Mouse (Mus musculus) cerebellum, postnatal 14 days (tissue): ENCODE data around the gene Sox6.

Experiments used
- DNase-seq, 2 experiments: peaks; one replicate each; pipeline ENCODE4 v3.0.0; 2021; ENCODE audit warnings: mixed read lengths in 2 of 2

The Sox6 gene

DNA sequence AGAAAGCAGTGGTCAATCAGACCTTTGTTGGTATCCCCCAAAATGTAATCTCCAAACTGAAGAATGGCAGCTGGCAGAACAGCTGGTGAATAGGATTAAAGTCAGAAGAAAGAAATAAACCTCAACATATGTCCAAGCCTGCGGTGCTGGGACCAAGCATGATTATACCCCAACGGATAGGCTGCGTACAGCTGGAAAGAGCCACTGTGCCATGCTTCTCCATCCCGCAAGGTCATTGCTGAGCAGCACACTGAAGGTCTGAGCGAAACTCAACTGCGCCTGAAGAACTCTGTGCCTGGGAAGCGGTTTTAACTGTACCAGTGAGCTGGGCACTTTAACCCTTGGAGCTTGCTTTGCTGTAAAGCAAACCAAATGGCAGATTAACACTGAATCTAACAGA lies 291.1 kb downstream of the Sox6 start:
- DNase-seq: no peak

DNA sequence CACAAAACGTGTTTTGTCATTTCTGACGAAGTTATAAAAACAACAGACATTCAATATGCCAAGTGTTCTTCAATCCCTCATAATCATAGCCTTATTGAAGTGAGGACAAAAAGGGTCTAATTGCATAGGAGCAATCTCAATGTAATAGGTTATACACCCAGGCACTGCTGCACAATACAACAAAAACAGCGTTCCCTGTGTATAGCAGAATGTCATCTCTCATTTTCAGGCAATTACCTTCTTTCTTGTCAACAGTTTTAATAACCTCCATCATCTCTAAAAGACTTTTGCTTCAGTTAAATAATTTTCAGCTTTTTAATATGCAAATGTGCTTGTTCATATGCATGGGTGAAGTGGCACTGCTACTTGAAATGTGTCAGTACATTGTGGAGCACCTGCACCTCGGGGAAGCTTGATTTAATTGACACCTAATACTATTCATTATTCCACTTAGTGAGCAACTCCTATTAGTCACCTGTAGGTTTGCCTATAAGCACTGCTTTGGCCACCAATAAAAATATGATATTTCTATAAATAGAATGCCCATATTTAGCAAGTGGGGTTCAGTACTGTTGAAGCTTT lies 292.8 kb downstream of the Sox6 start:
- no peak for DNase-seq

DNA sequence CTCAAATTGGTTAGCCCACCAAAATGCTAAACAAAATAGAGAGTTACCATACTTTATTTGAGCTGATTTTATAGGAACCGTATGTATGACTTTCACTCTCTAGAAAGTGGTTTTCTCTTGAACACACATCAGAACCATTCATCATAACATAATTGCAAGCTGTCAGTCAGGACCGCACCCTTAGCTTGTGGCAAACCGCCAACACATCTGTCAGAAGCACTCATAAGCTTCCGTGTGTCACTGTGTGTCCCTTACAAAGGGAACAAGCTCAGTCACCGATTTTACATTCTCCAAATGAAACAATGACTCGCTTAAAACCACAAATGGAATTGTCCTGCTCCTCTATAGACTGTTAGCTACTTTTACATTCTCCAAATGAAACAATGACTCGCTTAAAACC lies 304.5 kb downstream of the Sox6 start:
- DNase-seq: no peak

DNA sequence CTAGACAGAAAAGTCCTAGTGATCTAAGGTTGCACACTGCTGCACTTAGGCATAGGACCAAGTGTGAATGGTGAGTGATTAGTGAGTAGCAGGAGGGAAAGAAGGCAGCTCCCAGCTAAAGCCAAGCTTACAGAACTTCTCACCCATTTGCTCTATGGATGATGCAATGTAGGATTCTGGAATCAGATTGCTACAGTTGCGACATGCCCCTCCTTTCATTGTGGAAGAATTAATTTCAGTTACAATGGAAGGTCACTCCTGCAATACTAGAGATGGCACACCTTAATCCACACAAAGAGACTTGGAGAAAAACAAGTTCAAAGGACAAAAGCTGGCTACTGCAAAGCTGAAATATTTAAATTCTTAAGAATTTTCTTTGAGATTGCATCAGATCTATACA lies 305.8 kb downstream of the Sox6 start:
- DNase-seq: no peak

DNA sequence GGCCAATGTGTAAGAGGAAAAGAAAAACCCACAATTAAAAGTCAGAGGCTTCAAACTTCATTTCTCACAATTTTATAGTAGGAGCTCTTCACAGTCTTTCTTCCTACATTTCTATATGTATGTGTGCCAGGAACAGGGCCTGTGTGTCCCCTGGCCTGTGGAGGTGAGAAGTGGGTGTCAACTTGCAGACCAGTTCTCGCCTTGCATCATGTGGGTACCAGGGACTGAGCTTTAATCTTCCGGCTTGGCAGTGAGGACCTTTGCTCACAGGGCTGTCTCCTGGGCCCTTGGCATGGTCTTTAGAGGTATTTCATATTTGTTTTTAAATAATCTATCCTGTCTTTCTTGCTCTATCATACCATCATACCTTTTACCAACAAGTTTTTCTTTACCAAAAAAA lies 311.8 kb downstream of the Sox6 start:
- DNase-seq: no peak

DNA sequence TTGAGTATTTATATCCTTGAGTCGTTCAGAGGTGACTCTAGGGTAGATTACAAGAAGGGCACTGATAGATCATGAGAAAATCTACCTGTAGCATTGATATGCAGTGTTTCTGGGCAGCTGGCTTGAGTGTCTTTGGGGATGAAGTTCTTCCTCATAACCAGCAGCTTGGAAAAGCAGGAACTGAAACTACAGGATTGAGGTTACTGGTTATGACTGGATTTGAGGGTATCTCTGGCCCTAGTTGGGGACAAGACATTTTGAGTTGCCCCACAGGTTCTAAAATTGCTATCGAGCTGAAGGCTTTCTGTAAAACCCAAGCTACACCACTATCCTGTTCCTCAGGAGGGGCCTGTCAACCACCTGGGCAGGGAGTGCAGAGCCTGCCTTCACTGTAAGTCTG lies 314.2 kb downstream of the Sox6 start:
- DNase-seq: no peak

DNA sequence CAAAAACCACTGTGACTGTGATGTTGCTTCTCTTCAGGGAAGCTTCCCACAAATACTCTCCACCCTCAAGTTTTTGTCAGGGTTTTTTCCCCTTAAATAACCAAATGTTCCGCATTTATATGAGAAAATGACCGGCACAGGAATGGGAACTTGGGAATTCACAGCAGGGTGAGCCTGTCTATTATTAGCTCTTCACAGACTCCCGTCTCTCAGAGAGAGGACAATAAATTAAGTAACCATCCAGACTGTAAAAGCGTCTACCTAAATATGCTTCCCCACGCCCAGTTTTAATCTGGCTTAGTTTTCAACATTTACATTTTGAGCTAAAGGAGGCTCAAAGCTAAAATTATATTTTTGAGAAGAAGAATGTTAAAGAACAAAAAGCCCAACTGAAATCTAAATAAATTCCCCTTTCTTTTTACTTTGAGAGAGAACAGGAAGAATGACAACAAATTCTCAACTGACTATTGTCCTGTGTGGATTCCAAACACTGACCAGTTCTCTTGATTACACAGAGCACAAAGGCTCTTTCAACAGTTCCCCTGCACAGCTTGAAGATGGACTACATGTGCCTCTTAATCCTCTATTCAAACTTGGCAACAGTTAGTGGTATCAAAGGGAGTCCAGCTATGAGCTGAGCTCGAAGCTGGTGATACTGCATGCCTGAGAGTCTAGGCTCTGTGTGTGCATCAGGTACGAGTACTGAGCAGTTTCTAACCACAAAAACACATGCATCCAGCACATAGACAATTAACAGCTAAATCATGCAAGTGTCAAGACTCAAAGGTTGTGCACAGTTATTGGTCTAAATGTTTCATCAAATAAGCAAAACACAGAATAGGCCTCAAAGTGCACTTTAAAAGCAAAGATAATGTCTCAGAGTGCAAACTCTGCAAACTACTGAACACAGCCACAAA lies 316.7 kb downstream of the Sox6 start:
- peak in 1 of 2 experiments; percentile 5 for DNase-seq

DNA sequence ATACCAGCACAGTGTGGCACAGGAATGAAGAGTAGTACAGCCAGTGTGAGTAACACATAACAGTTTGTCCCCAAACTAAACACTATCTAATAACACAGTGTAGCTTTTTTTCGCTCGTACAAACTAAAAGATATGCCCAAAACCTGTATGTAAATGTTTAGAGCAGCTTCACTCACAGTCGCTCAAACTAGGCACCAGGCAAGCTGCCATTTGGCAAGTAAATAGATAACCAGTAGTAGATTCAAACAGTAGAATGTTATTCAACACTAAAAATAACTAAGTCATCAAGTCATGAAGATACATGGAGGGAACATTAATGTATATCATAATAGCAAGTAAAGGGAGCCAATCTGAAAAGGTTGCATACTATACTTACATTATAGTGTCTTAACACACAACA lies 318.8 kb downstream of the Sox6 start:
- DNase-seq: no peak

DNA sequence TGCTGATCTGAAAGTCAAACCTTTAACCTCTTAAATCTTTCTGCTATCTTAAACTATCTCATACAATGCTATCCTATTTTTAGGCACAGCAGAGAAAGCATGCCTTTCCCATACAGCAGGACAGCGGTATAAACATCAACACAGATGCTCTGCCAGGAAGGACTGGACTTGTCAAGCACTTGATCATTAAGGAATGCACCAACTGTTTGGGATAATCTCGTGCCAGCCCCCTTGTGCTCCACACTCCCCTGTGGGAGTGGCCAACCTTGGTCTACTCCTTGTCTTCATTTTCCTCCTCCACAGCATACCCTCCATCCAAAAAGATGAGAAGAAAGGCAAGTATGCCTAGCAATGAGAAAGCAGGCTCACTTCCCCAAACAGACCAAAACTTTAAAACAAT lies 332.5 kb downstream of the Sox6 start:
- DNase-seq: no peak

DNA sequence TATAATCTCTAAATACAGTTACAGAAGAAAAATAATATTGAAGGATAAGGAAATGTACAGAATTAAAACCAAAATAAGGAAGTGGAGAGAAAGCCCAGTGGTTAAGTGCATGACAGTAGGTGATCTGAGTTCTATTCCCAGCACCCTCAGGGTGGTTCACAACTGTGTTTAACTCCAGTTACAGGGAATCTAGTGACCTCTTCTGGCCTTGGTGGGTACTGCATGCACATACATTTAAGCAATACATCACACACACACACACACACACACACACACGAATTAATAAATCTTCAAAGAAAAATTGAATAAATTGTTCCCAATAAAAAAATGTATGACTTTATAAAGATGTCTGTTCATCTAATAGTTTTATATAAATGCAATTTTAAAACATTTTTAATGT lies 340.5 kb downstream of the Sox6 start:
- DNase-seq: peak in 1 of 2 experiments; percentile 9

DNA sequence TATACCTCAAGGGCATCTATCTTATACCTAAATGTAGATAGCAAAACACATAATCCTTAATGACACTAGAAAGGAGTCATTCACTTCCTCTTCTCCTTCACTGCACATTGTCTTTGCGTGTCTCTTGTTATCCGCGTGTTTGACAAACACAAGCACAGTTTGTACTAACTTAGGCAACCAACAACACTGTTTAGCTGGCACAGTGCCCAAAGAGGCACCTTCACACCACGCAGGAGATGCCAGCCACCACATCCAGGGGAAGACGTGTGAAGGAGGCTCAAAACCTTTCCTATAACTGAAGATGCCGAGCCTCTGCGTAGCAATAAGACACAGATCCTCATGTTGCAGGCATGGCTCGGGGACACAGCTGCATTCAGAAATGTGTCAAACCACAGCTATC lies 345.4 kb downstream of the Sox6 start:
- peak in 1 of 2 experiments; percentile 7 for DNase-seq

DNA sequence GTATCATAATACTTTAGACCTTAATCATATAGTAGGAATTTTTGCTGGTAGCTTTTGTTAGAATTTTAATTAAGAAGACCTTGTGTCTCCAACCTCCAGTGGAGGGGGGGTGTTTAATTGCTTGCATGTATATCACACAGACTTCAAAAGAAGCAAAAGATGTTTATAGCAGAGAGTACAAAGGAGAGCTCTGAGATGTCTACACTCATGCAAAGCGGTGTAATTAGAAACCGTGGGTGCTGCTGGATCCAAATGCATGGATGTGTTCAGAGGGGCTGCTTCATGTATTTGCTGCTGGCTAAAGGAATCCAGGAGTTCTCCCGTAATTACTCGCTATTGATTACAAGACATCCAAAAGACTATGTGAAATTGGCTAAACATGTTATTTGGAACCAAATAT lies 347.5 kb downstream of the Sox6 start:
- DNase-seq: no peak

DNA sequence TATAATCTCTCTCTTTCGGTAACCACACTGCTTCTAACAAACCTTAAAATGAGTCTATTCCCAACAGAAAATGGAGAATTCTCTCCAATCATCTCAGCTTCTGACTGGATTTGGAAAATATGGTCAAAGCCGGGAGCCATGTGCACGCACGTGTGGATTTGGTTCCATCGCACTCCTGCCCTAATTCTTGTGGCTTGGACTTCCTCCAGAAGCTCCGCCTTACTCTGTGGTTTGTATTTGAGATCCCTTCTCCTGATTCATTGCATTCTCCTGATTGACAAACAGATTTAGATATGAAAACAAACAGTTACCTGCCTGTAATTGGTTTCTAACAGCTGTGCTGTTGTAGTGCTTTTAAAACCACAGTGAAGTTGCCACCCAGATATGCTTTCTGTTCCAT lies 351.9 kb downstream of the Sox6 start:
- DNase-seq: no peak

DNA sequence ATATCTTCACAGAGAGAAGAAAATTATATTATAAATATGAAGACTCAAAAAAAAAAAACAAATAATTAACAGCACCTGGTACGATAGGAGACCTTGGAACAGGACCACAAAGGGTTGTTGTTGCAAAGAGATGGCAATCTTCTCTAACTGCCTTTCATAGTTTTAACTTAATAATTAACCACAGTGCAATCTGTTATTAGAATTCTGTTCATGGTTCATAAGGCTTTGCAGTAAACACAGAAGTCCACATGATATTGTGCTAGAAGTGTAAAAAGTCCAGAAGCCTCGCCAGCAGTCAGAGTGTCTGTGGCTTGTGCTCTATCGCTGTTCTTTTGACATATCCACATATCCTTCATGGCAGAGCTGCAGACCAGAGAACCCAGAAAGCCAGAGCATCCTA lies 354.5 kb downstream of the Sox6 start:
- DNase-seq: no peak

DNA sequence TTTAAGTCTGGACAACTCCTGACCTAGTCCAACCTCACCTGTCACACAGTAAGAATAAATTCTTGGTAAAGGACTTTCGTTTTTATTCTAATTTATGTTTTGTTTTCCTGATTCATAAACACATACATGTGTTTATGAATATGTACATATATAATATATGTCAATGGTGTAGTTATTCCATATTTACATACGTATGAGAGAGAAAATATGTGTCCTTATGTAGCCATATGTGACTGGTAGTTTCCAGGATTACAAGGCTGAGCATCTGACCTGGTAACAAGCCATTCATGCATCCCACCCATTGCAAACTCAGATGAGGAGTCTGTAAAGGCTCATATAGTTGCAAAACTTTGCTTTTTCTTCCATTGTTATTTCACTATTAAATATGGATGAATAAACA lies 366.8 kb downstream of the Sox6 start:
- no peak for DNase-seq

DNA sequence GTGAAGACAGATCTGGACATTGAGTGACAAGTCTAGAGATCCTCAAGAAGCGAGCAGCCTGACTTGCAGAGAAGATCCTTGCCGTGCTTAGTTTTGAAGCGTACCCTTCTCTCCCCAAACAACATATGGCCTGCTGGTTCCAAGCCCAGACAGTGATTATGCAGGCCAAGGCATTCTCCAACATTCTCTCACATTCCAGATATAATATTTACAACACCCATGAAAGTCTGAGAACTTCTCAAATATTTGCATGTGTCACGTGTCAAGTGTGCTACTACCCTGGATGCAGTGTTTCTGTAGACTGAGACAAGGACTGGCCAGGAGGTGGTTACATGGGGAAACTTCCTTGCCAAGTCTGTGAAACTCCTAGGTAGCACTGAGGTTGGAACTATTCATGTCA lies 367.3 kb downstream of the Sox6 start:
- DNase-seq: no peak

DNA sequence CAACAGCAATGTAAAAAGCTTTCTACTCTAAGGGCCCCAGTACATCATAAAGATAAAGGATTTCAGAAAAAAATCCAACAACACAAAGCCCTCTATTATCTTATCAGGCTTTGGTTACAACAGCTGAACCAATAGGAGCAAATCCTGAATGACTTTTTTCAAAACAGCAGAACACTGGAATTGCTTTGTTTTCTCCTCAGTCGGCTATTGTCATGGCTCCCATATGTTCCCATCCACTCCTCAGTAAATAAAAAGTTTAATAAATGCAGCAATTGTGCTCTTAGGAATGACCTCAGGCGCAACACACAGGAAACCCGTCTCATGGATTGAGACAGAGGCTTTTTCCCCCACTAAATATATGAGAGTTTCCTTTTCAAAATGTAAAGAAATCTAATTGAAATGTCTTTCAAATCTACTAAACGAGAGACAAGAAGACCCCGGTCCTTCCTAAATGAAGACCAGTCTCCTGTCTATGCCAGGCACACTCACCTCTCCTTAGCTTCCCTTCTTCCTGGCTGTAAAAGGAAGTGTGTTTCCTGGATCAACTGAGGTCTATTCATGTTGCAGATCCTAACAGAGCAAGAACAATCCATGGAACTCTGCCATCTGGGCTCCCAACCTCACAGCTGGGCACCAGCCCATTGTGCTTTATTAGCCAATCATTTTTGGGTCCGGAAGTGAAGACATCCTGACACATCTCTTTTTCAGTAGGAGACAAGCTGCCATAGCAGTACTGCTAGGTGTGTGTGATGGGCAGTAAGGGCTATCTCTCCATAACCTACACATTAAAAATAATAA lies 369.2 kb downstream of the Sox6 start:
- DNase-seq: no peak

DNA sequence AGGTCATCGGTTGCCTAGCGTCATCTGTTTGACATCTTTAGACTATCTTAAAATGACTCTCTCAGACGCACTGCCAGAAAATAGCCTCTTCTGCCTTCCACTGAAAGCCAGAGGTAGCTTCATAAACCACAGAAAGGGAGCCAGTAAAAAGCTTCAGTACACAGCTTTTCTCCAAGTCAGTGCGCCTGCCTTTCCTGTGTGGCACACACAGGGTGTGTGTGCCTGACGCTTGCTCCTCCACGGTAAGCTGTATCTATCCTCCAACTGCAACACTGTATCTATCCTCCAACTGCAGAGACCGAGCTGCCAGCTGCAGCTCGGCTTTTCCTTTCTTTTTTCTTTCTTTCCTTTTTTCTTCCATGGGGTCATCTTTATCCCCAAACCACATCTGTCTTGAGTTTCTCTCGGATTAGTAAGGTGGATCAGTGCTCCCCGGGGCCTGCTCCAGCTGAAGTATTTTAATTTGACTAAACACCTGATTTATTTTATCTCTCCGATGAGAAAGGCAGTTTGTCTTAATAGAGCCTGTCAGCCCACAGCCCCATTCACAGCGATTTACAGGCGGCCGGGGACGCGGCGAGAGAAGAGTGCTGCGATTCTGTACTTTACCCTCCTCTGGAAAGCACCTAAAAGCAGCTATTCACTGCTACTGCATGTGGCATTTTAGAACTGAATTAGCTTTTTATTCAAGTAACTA lies 371.8 kb downstream of the Sox6 start:
- DNase-seq: no peak

DNA sequence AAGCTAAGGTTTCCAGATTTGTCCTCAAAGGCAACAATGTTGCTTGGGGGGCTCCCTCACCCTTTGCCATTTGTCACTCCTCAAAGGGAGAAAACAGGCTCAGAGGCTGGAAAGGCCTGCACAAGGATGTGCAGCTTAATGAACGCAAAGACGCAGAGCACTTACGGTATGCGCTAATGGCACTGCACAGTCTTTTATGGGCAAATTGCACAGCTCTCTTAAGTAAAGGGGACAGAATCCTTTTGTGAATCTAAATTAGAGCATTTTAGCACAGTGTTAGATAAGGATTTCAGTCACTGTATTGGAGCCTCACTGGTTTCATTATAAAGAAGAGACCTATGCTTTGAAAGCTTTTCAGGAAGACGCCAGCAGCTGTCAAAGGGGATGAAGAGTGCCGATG lies 375.2 kb downstream of the Sox6 start:
- DNase-seq: no peak

DNA sequence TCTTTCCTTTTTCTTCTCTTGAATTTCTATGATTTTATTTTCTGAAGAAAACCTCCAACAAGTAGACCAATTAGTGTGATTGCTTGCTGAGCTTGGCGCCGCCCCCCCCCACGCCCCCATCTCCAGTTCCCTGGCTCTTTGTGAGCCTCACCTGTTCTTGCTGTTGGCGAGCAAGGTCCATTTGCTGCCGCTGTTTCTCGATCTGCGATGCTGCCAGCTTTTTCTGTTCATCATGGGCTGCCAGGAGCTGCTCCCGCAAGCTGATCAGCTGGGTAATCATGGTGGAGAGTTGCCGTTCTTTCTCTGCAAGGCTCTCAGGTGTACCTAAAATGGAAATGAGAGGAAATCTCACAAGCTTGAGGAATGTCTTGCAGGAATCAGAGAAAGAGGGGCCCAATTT lies 376.5 kb downstream of the Sox6 start:
- DNase-seq: peak; percentile 16 to 29

DNA sequence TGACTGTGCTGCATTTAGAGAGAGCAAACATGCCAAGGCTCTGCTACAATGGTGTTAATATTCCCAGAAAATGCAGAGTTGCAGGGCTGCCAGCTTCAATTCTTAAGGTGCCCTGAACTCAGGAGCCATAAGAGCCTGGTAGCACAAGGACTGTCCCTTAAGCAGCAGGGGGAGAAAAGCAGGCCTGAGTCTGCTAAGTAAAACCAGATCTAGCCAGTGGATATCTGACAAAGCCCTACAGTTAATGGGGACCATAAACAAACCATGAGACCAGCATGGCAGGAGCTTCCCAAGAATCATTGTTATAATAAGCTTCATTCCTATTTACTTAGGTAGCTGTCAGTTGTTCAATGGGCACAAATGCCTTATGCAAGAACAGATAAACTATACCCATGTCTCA lies 391.9 kb downstream of the Sox6 start:
- no peak for DNase-seq

DNA sequence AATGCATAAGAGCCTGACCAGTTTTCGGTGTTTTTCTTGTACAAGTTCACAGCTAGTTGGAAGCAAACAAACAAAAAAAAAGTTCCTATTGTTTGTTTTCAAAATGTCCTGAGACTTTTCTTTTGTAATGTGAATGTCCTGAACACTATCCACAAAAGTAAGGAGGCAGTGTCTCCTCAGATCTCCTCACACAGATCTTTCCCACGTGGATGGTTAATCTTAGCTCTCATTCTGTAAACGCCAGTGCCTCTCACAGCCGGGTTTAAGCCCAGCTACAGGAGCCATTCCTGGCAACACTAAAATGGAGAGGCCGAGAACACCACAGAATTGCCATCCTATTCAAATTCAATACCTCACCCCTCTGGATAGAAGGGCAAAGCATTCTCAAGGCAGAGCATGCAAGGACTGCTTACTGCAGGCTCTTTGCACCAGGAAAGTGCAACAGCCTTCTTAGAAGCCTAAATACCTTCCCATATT lies 392.6 kb downstream of the Sox6 start:
- DNase-seq: no peak
